Mouse (Mus musculus): Measurements from ENCODE around the gene Trmt10c.
"Not testable (repeated sequence)": the region's sequence is repeated elsewhere in the genome, so short reads cannot be mapped to it uniquely, and the experiment has no call there.

Trmt10c gene

GRCm38 (mm10) chr16:56037138-56038010 is at the start of gene Trmt10c:
Trmt10c (minus strand) TSS chr16:56037819.
- DNase-seq (ENCODE audit: low spot score in 2 of 2) = peak; percentile 81 to 88

DNA sequence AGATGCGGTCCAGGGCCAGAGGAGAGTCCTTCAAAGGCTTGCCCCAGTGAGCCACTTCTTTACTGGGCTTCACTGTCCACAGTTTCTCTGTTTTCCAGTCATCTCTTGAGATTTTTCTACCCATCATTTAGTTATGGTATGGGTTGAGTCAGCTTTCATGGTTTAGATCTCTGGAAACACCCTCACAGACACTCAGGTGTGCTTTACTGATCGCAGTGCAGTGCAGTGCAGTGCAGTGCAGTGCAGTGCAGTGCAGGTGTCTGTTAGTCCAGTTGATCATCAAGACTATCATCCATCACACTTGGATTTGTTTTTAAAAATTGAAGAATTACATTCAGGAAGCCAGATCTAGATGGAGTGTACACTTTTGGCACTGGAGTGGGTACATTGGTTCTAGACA is 48.7 kb upstream of the Trmt10c start:
- no peak for DNase-seq (ENCODE audit: low spot score in 2 of 2)

DNA sequence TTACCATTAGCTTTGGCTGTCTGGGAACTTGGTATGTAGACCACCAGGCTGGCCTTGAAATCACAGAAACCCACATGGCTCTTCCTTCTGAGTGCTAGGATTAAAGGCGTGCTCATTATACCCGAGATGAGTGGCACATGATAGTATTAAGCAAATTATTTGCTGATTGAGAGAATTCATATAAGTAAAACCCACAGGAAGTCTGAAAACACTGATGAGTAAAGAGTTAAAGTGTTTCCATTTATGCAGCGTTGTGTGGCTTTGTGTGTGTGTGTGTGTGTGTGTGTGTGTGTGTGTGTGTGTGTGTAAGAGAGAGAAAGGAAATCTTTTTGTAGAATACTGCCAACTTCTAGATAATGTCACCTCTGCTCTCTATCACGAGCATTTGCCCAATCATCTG is 44.1 kb upstream of the Trmt10c start:
- DNase-seq (ENCODE audit: low spot score in 2 of 2) = no peak

DNA sequence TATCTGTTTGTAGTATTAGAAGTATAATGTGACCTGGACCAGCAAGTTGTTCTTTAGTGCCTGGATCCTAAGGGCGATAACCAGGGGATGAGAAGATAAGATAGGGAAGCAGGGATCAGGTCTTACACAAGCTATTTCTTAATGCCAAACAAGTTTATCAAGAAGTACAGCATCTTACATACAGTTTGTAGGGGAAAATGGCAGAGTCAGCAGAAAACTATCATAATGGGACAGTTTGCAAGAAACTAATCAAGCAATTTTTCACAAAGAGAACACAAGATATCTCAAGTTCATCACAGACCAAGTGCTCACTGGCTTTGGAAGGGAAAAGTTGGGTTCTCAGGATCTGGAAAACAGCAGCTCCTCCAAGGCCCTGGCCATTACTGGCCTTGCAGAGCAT is 41.8 kb upstream of the Trmt10c start:
- DNase-seq (ENCODE audit: low spot score in 2 of 2) = no peak

- DNase-seq (ENCODE audit: low spot score in 2 of 2) = no peak
These were observed 38.7 kb upstream of the Trmt10c start for GRCm38 (mm10) chr16:56076121-56076869.

- DNase-seq (ENCODE audit: low spot score in 2 of 2) = peak; percentile 61 to 70
These were observed 37.8 kb upstream of the Trmt10c start for GRCm38 (mm10) chr16:56075222-56076111.

GRCm38 (mm10) chr16:56074565-56074964 is 36.9 kb upstream of the Trmt10c start:
- no peak for DNase-seq (ENCODE audit: low spot score in 2 of 2)

- DNase-seq (ENCODE audit: low spot score in 2 of 2) = no peak
These were observed 36.5 kb upstream of the Trmt10c start for GRCm38 (mm10) chr16:56074122-56074521.

DNA sequence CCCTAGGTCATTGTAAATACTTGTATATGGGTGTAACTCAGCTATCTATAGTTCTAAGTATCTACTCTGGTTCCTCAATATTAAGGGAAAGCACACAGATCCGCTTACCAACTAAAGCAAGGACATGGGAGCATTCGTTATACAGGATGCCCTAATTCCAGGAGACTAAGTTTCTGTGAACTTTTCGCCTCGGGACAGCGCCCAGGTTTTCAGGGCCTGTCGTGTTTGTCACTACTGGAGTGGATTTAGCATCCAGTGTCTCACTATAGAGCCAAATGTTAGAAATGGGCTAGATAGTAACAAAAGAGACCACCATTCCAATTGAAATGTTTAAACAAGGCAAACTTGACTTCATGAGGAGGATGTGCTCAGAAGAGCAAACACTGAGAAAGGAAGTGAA is 35.5 kb upstream of the Trmt10c start:
- not testable (repeated sequence) for DNase-seq (ENCODE audit: low spot score in 2 of 2)

- no peak for DNase-seq (ENCODE audit: low spot score in 2 of 2)
These were observed 34.9 kb upstream of the Trmt10c start for GRCm38 (mm10) chr16:56072533-56072932.

DNA sequence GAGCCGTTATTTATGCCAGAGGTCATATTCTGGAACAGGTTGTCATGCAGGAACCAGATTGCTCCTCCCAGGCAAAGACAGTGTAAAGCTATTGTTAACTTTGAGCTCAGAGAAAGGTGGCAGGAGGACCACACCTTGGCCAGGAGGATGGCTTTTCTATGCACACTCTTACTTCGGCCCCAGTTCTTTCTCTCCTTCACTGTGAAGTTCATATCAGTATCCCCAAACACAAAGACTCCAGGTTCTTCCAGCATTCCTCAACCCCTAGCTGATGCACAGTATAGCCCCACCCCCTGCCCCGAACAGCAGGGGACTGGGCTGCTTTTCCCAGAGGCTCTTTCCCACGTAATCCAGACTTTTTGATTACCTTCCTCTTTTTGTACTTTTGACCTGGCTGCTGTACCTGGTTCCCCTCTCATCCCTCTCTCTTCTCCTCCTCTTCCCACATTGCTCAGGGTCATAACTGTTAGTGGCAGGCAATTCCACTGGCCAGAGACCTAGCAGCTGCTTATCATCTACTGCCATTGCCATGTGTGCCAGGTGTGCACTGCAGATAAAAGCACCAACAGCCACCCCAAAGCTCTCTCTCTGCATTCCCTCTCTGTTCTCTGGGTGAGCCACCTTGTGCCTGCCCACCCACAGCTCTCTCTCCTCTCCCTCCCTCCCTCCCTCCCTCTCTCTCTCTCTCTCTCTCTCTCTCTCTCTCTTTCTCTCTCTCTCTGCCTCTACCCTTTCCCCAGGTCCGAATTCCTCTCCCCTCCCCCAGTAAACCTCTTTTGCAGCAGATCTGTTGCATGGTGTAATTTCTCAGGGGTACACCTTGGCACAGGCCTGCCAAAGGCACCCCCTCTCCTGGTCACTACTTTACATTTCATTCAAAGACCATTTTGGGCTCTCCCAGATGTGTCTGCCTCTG is 34.0 kb upstream of the Trmt10c start:
- no peak for DNase-seq (ENCODE audit: low spot score in 2 of 2)

- DNase-seq (ENCODE audit: low spot score in 2 of 2) = no peak
These were observed 31.0 kb upstream of the Trmt10c start for GRCm38 (mm10) chr16:56068523-56069070.

- no peak for DNase-seq (ENCODE audit: low spot score in 2 of 2)
These were observed 28.5 kb upstream of the Trmt10c start for GRCm38 (mm10) chr16:56066113-56066512.

DNA sequence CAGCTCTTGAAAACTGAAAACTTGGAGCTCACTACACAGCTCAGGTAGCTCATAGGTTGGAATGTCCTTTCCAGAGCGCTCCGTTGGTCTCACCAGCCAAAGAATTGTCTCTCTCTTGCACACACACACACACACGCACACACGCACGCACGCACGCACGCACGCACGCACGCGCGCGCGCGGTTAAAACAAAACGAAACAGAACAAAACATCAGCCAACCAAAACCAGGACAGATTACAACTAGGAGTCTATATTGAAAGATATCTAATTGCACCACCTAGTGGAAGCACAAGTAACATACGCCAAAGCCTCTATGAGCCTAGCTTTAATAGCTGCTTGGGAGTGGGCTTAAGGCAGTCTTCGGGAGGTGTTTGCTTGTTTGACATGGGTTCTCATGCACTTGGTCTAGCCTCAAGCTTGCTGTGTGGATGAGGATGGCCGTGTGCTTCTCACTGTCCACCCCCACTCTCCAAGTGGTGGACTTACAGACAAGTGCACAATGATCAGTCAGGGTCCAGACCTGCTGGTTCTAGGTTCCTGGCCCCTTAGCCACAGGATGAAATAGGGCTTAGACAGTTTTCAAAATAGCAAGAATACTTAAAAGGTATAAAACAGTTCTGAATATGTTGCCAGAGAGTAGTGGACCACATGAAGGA is 26.8 kb upstream of the Trmt10c start:
- peak; percentile 27 to 37 for DNase-seq (ENCODE audit: low spot score in 2 of 2)

DNA sequence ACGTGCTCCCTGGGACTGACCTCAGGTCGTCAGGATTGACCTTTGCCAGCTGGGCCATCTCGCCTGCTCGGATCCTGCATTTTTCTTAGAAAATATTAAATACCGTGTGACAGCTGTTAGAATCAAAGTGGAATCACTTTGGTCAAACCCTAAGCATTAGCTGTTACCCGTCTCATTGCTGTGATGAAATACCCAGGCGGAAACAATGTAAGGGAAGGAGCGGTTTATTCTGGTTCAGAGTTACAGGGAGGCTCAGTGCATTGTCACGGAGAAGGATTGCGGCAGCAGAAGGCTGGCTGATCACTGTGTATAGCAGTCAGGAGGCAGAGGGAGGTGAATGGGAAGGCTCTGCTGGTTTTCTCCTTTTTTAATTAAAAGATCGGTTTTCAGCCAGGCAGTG is 25.4 kb upstream of the Trmt10c start:
- DNase-seq (ENCODE audit: low spot score in 2 of 2) = no peak

- no peak for DNase-seq (ENCODE audit: low spot score in 2 of 2)
These were observed 24.5 kb upstream of the Trmt10c start for GRCm38 (mm10) chr16:56061995-56062594.

DNA sequence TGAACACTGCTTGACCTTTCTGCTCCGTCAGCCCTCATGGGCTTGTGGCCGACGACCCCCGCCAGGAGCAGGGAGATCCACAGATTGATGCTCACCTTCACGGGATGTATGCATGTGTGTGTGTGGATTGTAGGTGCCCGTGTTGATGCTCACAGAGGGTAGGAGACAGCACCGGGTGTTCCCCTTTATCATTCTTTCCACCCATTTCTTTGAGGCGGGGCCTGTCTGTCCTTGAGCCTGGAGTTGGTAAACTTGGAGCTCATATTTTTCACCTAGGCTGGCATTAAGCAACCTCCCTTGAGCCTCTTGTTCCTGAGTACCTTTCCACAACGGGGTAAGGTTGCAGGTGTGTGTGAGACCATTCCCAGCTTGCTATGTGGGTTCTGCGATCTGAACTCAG is 20.5 kb upstream of the Trmt10c start:
- no peak for DNase-seq (ENCODE audit: low spot score in 2 of 2)

DNA sequence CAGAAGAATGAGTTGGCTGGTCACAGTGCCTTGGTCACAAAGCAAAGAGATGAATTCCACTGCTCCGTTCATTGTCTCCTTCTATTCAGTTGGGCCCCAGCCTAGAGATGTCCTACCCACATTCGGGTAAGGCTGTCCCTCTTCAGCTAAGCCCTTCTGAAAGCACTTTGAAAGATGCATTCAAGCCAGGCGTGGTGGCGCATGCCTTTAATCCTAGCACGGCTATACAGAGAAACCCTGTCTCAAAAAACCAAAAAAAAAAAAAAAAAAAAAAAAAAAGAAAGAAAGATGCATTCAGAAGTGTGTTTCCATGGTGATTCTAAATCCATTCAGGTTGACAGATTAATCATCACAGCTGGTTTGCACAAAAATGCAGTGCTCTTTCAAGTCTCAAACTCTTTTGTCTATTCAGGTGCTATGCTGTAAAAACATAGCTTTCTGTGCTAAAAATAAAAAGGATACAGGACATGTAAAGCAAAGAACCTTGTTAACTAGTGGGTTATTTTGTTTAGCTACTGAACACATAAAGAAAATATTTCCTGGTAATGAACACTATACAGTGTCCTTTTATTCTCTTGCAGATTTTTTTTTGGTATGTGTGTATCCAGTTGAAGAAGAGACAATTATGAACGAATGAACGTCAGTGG is 19.4 kb upstream of the Trmt10c start:
- DNase-seq (ENCODE audit: low spot score in 2 of 2) = no peak

DNA sequence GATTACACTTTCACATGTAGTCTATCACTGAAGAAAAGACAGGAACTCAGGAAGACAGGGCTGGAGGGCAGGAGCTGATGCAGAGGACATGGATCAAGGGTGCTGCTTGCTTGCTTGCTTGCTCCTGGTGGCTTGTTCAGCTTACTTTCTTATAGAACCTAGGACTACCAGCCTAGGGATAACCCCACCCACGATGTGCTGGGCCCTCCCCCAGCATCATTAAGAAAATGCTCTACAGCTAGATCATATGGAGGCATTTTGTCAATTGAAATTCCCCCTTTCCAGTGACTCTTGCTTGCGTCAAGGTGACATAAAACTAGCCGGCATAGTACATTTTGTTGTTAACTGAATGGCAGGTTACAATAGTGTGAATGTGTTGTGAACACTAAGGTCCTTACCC is 18.3 kb upstream of the Trmt10c start:
- no peak for DNase-seq (ENCODE audit: low spot score in 2 of 2)
